Mouse (Mus musculus) ES-Bruce4 (cell line): ENCODE data around the gene Mars.

Source experiments
- CTCF ChIP-seq: IDR thresholded peaks from one replicate; pipeline ENCODE4 v1.8.1; 2011; ENCODE audit warnings: low read depth, low read length
- POLR2A ChIP-seq: IDR thresholded peaks from one replicate; pipeline ENCODE4 v1.8.1; 2011; ENCODE audit warnings: low read length; ENCODE audit not compliant: insufficient read depth

DNA sequence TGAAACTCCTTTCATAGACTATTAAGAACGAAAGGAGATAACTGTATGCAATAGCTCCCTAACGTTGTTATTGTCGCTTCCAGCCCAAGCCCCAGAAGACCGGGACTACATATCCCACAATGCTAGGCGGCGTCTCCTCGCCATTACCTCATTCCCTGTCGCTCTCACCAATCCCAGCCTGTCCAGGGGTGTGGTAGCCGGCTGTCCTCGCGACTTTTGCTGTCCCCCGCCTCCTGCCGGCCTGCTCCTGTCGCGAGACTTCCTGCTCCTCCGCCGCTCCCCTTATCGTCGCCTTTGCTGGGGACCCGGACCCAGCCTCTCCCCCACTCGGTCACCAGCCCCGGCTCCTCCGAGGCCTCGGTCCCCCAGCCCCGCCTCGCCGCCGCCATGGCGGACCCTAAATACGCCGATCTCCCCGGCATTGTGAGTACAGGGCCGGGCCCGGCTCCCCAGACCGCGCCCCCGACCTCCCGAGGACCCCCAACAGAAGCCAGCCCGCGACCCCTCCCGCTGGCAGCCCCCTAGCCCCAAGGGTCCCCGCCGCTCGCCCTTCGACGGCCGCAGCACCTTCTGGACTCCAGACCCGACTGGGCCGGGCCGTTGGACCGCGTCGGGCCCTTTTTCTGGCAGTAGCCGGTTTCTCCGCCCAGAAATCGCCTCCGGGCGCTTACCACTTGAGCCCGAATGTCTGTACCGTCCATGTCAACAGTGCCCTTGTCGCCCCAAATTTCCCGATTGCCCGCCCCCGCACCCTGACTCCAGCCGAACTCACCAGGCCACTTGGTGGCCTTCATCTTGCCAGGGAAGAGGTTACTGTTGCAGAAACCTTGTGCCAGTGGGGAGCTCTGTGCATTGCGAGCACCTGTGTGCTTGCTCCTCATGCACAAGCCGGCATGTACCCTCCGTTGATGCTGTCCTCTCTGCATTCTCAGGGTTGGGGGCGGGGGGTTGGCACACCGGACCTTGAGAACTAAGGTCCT, 45.2 kb downstream of the Mars start, which contains the start of gene Dctn2:
- TF ChIP-seq POLR2A = no peak
- TF ChIP-seq CTCF = no peak
